Mouse (Mus musculus): Measurements from ENCODE around the gene Tedc2.
A peak's percentile ranks its signal among the peaks of the same experiment; 100 is the strongest.

Gene Tedc2

DNA sequence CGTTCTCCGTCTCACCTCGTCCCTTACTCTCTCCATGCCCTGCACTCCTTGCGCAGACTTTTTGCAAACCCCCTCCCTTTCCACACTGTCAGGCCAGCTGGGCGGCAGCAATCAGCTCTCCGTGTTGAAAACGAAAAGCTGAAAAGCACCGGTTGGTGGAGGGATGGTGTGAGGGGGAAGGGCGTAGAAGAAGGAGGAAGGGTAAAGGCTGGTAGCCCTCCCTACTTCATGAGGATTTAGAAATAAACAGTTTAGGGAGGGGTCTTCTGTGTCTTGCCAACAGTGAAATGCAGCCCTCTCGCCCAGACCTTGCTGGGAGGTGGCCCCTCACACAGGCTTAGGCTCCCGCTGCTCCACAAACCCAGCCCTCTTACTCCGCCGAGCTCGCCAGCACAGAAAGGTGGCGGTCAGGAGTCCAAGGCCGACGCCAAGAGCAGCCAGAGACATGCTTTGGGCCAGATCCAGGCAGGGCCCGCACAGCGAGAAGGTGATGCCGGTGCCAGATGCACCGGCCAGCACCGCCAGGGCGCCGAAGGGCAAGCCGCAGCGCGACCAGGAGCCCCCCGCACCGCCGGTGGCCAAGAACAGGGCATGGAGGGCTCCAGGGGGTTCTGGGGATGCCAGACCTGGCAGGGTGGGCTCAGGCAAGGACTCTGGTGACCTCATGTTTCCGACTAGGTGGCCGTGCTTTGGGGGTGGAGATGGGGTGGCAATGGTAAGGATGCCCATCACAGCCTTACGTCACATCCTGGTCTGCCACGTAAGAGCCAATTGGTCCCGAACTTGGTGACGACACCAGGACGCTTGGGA is 8.8 kb downstream of the Tedc2 start:
- DNase-seq (ENCODE audit: low spot score) = no peak

DNA sequence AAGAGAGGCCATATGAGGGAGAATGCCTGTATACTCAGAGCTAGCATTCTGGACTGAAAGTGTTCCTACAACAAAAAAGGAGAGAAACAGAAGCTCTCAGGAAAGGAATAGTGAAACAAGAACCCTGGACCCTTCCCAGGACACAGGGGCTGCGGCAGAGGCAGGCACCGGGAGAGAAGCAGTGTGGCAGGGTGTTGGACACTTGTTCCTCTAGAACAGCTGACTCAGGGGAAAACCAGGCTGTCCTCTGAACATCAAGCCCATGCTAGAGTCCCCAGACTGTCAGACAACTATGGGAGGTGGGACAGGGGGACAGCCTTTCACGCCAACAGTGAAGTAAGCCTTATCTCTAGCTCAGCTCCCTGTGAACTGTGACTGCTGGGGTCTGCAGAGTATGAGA is 10.1 kb downstream of the Tedc2 start:
- no peak for DNase-seq (ENCODE audit: low spot score)

DNA sequence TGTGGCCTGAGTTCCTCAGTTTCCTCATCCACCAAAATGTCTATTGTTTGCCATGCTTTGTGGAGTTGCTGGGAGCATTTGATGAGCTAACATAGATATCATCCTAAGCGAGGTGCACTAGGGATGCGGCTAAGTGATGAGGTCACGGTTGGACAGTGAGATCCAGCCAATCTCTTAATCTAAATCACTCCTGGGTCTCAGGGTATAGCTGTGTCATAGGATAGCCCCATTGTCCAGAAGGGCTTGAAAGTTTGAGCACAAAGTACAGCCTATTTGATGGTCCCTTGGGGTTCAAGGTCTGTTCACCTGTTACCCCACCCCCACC is 10.8 kb downstream of the Tedc2 start:
- no peak for DNase-seq (ENCODE audit: low spot score)

DNA sequence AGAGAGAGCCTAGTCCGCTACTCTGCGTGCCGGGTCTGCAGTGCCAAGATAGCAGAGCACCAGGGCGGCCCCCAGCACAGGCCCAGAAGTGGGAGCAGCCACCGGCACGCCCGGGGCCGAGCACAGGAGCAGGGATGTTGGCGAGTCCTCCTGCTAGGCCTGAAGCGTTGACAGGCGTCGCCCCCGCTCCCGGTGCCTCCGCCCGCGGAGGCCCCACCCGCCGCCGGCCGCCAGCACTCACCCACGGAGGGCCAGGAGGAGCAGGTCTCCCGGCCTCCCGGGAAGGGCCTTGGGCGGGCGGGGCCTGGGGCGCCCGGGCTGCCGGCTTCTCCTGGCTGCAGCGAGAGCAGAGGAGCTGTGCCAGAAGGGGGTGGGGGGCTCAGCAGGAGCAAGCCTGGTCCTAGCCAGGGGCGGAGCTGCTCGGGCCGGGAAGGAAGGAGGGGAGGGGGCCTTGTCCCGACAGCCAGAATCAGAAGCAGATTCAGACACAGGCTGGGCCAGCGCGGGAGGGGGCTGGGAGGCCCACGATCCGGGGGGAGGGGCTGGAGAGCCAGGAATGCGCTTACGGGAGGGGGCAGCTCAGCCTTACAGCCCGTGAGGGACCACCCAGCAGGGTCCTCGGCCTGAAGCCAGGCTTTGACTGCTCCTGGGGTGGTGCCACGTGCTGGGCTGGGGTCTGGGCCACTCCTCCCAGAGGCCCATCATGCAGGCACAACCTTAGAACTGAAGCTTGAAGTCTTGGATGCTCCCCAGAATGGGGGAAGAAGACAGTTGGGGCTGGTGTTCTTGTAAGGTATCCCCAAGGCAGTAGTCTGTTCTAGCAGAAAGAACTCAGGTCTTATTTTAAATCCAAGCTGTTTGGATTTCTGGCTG is 11.4 kb downstream of the Tedc2 start, which contains the start of gene Ntn3:
Gene Ntn3, minus strand, starts transcription at position 489 of the 873 bp plus-strand sequence.
- DNase-seq (ENCODE audit: low spot score) = no peak

DNA sequence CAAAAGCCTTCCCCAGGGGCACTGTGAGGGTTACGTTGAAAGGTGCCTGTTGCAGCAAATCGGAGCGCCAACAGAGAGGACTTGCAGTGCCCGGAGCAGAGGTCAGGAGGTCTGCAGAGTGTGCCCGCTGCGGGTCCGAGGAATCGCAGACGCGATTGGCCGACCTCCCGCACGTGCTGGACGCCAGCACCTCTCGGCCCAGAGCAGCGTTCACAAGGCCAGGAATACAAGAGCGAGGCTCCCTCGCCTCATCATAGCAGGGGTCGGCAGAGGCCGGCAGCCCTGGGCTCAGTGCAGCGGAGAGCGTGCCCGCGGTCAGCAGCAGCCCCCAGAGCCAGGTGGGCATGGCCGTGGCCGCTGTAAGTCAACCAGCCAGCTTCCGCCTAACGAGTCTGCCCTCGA is 12.0 kb downstream of the Tedc2 start:
- no peak for DNase-seq (ENCODE audit: low spot score)

DNA sequence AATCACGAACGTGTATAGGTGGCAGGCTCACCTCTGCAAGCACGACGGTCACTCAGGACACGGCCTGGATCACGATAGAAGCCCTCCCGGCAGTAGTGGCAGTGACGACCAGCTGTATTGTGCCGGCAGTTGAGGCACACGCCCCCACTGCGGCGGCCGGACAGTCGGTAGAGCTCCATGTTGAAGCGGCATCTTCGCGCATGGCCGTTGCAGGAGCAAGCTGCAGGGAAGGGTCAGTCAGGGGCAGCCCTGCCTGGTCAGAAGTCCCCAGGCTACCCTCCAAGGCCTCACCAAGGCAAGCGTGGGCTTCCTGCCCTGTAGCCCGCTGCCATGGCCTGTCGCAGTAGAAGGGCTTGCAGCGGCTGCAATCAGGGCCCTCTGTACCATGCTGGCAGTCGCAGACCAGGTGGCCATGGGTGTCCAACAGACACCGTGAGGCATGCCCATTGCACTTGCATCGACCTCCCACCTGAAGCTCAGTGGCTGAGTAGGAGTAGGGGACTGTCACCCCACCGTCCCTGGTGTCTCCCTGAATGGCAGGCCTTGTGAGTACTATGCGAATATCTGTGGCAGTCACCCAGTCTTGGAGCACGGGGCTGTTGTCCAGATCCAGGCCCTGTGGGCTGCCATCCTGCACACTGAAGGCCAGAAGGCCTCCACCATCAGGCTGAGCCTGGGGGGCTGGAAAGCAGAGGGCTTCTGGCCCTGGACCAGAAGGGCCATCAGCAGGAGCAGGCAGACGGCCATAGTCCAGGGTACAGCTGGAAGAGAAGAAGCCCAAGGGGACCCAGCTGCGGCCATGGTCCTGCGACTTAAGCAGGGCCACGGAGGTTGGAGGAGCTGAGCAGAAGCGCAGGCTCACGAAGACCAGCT is 12.6 kb downstream of the Tedc2 start:
- no peak for DNase-seq (ENCODE audit: low spot score)

DNA sequence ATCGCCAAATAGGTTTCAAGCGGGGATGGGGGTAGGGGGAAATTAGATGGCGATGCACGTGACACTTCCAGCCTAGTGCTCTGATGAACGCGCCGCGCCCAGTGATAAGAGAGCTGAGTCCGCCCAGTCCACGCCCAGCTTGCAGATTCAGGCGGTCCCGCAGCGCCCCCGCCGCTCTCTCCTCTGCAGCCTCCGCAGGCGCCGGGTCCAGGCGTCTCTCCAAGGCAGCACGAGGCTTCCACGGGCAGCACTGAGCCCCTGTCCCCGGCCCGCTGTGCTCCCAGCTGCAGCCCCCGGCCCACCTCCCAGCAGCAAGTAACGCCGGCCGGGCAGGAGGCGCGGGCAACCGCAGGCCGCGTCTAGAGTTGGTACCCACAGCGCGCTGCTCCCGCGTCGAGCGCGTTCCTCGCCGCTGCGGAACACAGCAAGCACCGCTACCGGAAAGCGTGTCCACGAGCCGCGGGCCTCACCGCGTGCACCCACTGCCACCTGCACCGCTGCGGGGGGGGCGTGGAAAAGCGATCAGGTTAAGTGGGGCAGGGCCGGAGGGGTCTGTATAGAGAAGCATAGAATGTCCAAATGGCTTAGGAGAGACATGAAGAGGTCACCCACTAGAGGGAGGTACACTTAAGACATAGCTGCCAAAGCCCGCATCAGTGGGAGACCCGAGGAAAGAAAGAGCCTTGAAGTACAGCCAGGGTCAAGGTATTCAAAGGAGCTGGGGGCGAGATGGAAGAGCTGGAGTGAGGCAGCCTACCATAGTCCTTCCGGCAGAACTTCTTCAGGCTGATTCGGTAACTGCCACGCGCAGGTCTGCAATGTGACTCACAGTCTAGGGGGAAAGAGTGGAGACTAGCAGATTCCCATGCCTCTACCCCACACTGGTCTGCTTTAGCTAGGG is 13.9 kb downstream of the Tedc2 start:
- DNase-seq (ENCODE audit: low spot score) = no peak

DNA sequence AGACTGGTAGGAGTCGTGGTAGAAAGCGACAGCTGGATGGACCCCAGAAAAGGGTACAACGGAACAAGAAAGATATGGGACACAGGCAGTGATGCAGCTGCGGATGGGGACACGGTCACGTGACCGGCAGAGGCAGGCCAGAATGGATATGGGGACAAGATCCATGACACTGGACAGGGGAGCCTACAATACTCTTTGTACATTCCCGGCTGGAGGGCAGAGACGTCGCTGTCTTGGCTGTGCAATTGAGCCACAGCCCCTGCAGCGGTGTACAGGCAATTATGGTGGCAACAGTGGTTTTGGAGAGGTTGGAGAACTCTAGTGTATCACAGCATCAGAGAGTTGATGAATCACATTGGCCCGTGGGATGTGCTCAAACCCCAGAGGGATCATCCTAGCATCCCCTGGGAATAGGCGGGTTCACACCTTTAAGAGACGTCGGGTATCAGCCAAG is 14.7 kb downstream of the Tedc2 start:
- no peak for DNase-seq (ENCODE audit: low spot score)

DNA sequence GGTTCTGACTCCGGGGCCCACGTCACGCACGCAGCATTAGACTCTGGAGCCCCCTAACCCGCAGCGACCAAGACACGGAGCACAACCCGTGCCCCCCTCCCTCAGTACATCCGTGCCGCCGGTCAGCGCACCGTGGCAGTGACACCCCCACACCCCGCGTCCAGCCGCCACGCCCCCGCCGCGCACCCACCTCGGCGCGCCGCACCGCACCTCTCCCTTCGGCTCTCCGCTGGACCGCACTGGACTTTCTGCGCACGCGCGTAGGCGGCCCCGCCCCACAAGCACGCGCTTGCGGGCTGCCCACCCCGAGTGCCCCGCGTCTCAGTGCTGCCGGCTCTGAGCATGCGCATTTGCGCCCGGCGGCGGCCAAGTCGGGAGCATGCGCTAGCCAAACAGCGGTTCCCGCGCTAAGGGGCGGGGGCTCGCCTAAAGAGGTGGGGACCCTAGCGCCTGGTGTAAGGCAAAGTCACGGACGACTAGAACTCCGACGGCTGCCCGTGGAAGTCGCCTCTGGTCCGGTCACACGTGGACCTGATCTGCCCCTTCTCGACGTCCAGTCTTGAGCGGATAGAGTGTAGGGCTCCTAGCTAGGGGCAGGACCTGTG is 15.3 kb downstream of the Tedc2 start, which contains the start of gene Tbc1d24:
Gene Tbc1d24, minus strand, starts transcription at position 279 of the 605 bp plus-strand sequence.
- peak; percentile 75 for DNase-seq (ENCODE audit: low spot score)

DNA sequence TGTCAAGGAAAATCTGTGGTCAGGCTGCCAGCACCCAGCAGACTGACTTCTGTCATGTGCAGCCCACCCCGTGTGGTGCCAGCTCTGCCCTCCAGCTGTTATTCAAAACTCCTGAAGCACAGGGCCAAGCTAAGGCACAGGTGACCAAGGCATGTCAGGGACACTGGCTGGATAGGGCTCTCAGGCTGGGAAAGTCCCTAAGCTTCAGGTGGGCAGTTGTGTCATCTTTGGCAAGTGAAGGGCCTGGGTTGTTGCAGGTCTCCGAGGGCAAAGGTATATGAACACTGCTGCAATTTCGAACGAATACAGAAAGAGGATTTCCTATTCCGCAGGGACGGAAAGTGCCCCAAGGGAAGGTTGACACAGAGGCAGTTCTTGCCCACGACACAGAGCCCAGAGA is 15.8 kb downstream of the Tedc2 start:
- no peak for DNase-seq (ENCODE audit: low spot score)

DNA sequence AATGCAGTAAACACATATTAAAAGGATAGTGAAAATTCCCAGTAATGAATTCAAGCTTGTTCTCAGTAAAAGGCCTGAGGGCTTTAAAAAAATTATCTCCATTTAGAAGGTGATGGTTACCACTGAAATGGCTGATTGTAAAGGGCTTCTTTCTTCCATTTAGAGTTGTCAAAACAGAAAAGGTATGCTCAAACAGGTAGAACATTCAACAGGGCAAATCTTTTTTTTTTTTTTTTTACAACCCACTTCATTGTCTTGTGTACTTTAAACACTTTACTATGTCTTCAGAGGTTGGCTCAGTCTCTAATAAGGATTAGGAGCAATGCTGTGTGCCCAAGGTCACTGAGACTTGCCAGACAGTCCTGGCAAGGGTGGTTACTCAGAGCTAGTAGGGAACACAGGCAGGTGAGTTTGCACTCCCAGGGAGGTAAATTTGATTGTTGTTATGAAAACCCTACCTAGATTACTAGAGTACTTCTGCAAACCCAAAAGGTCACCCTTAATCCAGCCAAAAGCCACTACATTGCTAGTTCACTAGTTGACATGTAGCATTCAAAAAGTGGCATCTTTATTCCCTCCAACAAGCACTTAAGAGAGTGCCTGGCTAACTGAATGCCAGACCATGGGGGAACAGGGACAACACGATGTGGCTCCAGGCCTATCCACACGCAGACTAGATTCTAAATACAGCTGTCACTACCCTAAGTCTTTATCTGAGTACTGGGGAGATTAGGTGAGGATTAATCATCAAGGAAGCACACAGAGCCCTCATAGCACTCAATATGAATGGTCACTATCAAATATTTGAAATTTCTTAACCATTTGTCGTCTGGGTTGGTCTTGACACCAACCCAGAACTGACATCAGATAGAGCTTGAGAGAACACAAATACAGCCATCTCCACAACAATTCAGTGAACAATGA is 16.8 kb downstream of the Tedc2 start:
- no peak for DNase-seq (ENCODE audit: low spot score)

DNA sequence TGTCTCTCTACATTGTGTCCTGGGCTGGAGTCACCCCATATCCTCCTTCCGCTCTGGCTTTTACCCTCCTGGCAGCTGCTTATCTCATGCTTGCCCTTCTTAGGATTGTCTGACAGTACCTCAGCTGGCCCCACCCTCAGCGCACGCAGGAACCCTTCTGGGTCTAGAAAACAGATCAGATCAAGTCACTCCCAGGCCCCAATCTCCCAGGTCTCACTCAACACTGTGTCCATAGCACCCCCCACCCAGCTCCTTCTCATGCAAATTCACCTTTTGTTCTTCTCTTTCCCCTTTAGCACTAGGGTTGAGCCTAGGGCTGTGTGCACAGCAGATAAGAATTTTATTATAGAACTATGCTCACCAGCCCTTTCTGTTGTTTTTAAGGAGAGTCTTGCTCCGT is 17.6 kb downstream of the Tedc2 start:
- no peak for DNase-seq (ENCODE audit: low spot score)

DNA sequence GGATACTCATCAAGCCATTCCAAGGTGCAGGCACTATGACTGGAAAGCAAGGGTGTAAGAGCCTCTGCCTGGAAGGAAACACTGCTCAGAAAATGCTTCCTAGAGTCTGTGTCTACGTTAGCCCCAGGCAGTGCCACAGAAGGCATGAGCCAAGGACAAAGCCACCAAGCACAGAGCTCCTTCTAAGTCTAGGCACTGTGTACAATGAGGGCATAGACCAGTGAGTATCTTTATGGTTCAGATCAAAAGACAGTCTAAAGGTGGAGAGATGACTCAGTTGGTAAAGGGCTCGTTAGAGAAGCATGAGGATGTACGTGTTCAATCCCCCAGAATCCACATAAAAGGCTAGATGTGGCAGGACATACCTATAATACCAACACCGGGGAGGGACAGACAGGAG is 19.6 kb downstream of the Tedc2 start:
- no peak for DNase-seq (ENCODE audit: low spot score)

DNA sequence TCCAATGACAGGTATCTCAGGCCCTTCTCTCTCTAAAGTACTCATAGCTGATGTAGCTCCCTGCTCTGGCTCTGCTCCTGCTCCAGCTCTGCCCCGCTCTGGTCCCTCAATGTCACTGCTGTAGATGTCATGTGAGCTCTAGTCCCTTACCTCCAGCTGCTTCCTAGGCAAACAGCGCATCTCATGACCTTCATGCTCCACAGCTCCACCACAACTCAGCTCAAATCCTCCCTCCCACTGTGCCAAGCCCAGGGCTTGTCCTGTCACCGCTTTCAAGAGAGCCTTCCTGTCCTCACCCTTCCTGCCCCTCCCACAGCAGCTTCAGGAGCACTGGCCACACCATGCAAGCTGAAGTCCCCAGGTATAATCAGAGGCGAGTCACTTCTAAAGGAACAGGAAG is 20.9 kb downstream of the Tedc2 start:
- DNase-seq (ENCODE audit: low spot score) = no peak

DNA sequence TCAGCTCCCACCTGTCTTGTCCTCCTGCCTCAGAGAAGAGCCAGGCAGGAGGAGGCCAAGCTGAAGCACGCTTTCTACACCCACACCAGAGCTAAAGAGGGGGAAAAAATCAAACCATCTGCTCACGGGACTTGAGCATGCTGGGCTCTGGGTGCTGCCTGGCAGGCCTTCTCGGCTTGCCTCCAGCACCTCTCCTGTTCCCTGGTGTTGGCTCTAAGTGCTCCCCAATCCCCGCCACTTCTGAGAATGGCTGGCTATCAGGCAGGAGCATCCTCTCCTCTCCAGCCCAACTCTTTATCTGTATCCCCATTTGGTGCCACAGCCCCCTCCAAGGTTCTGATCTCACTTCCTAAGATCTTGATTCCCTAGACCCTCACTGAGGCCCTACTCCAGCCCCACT is 21.4 kb downstream of the Tedc2 start:
- DNase-seq (ENCODE audit: low spot score) = no peak

DNA sequence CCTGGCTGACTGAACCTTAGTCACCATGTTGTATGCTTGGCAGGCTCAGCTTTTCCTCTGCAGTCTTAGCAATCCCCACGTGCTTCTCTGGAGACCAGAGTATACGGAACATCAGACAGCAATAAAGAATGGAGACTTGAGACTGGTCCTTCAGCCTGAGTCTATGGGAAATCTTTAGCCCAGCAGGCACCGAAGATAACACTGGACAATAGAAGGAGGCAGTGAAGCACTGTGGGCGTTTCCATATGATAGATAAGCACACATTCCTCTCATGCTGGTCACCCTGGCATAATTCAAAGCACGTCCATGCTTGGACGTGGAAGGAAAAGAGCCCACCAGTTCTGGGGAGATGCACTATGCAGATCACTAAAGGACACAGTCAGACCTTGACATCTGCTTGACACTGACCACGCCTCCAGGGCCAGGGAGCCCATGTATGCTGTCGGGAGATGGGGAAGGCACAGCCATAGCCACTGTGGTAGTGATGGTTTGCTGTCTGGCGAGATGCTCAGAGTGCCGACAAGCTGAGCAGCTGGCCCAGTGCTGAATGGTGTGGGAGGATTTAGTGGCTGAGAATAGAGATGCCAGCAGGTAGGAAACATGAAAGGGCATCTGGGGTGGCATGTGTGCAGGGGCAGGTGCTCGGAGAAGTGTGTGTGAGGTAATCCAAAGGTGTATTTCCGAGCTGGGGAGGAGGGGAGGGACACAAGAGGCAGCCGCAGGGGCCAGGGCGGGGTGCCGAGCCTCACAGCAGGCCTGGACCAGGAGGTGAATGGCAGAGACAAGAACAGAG is 23.4 kb downstream of the Tedc2 start:
- DNase-seq (ENCODE audit: low spot score) = no peak

DNA sequence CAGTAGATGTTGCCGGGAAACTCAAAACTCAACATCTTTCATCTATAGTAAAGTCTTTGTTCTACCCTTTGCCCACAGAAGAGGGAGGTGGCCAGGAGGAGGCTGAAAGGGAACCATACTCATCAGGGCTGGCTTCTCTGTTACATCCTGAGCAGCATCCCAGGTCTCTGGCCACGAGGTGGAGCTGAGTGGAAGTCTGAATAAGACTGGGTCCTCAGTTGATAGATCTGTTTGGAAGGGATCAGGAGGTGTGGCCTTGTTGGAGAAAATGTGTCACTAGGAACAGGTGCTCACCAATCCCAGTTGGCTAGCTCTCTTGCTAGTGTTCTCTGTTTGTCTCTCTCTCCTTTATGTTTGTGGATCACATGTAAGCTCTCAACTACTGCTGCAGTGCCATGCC is 25.3 kb downstream of the Tedc2 start:
- DNase-seq (ENCODE audit: low spot score) = no peak

DNA sequence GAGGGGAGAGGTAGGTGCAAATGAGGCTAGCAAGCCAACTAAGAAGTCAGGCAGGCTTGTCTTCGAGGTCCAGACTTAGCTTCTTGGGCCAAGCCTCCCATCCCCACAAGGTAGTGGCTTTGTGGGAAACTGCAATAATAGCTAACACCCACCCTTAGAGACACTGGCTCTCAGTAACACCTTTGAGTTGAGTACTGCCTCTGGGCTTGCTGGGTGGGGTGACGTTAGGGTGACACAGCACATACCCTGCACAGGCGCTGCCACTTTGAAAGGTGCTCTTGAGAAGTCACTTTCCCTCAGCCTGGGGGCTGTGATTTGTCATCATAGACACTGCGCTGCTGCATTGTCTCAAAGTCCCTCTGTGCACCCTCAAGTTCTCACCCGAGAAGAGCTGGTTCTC is 26.9 kb downstream of the Tedc2 start:
- DNase-seq (ENCODE audit: low spot score) = no peak

DNA sequence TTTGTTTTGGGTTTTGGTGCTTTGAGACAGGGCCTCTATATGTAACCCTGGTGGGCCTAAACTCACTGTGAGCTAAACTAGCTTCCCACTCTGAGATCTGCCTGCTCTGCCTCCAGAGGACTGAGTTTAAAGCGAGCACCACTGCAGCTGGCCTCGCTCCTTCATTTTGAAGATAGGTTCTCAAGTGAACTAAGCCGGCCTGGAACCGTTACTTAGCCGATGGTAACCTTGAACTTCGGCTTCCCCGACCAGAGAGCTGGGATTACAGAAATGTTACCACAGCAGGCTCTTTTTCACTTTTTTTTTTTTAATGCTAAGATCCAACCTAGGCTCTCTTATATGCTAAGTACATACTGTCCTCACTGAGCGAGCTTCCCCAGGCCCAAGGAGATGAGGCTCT is 27.4 kb downstream of the Tedc2 start:
- no peak for DNase-seq (ENCODE audit: low spot score)

All from urinary bladder, postnatal 10 days (tissue).